In the genomic region with DNA sequence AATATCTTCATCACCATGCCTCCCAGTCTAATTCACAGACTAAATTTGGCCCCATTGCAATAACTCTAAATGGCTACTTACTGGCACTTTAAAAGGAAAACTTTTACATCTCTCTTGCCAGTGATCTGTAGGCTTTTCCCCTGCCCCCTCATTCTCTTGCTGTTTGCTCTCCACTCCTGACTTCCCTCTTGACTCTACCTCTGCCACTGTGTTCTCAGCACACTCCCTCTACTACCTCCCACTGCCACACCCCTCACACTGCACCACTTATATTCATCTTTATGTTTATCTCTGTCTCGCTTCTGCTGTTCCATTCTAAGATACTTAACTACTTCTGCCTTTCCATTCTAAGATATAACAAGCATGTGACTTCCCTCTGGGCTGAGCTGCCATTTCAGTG, we compare ENCODE assay signal across 15 mouse cellular contexts.
"Had no signal": no experiment of that assay in that cellular context is flagged by ENCODE, and none has a peak within 500 bp of the region (broad histone marks: within the 10 kb centered on the region; RNA-seq: fewer than 3 reads in every experiment).

No protein-coding gene starts in this region.

- H3K9me3 ChIP-seq: neural tube, embryonic 15.5 days; stomach, embryonic 15.5 days had no signal

- H3K27ac ChIP-seq: neural tube, embryonic 15.5 days; stomach, embryonic 15.5 days; stomach, postnatal 0 days had no signal

- H3K36me3 ChIP-seq: neural tube, embryonic 15.5 days; stomach, embryonic 15.5 days had no signal

- H3K27me3 ChIP-seq: neural tube, embryonic 15.5 days; stomach, embryonic 15.5 days had no signal

- H3K4me1 ChIP-seq: neural tube, embryonic 15.5 days; stomach, embryonic 15.5 days had no signal

- DNase-seq: retina, postnatal 1 day; right cerebral cortex, adult 18-20 months; right cerebral cortex, postnatal 14 days; right cerebral cortex, postnatal 25 days; right cerebral cortex, postnatal 4 days; spleen, adult 18-20 months; thymus, adult 18-20 months; thymus, adult 2 months; thymus, postnatal 14 days; thymus, postnatal 25 days; thymus, postnatal 36 days; thymus, postnatal 4 days had no signal

- H3K4me2 ChIP-seq: neural tube, embryonic 15.5 days; stomach, embryonic 15.5 days had no signal

- H3K9ac ChIP-seq: neural tube, embryonic 15.5 days; stomach, embryonic 15.5 days had no signal

- H3K4me3 ChIP-seq: neural tube, embryonic 15.5 days; stomach, embryonic 15.5 days had no signal
